In the genomic region with DNA sequence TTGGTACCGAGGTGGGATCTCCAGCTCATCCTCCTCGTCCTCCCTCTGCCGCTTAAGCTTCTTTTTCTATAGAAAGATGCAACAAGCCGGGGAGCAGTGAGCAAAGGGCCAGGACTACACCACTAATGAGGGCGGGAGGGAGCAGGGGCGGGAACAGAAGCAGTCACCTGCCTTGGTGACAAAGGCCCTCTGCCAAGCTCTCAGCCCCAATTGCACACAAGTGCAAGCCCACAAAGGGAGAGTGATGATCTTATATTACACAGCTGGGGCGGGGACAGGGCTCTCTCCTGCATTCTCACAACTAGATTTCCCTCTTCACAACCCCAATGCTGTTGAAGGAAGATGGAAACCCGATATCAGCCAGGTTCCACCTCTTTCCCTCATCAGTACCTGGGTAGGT, we compare ENCODE assay signal across 32 mouse cellular contexts.
"Had no signal": no experiment of that assay in that cellular context is flagged by ENCODE, and none has a peak within 500 bp of the region (broad histone marks: within the 10 kb centered on the region; RNA-seq: fewer than 3 reads in every experiment).

No protein-coding gene starts in this region.

- H3K4me3 ChIP-seq: limb, embryonic 10.5 days; limb, embryonic 12.5 days; limb, embryonic 13.5 days; limb, embryonic 15.5 days; liver, embryonic 12.5 days; liver, embryonic 13.5 days; liver, embryonic 15.5 days; lung, embryonic 15.5 days; megakaryocyte, embryonic 14.5 days; midbrain, embryonic 10.5 days; midbrain, embryonic 12.5 days; midbrain, embryonic 13.5 days; midbrain, embryonic 15.5 days; myocyte; neural tube, embryonic 12.5 days had no signal

- ATAC-seq: liver, embryonic 12.5 days; liver, postnatal 0 days; lung, postnatal 0 days; midbrain, embryonic 13.5 days; midbrain, embryonic 15.5 days; midbrain, embryonic 16.5 days had no signal

- H3K9me3 ChIP-seq: limb, embryonic 10.5 days; limb, embryonic 12.5 days; limb, embryonic 13.5 days; limb, embryonic 15.5 days; liver, embryonic 12.5 days; liver, embryonic 13.5 days; liver, embryonic 15.5 days; lung, embryonic 15.5 days; megakaryocyte, embryonic 14.5 days; midbrain, embryonic 10.5 days; midbrain, embryonic 12.5 days; midbrain, embryonic 13.5 days; midbrain, embryonic 15.5 days; neural tube, embryonic 12.5 days had no signal

- H3K4me1 ChIP-seq: limb, embryonic 10.5 days; limb, embryonic 12.5 days; limb, embryonic 13.5 days; limb, embryonic 15.5 days; liver, embryonic 12.5 days; liver, embryonic 13.5 days; liver, embryonic 15.5 days; lung, embryonic 15.5 days; midbrain, embryonic 10.5 days; midbrain, embryonic 12.5 days; midbrain, embryonic 13.5 days; midbrain, embryonic 15.5 days; neural tube, embryonic 12.5 days had no signal

- H3K4me2 ChIP-seq: limb, embryonic 12.5 days; limb, embryonic 13.5 days; limb, embryonic 15.5 days; liver, embryonic 11.5 days; liver, embryonic 12.5 days; liver, embryonic 13.5 days; liver, embryonic 15.5 days; lung, embryonic 14.5 days; lung, embryonic 15.5 days; midbrain, embryonic 11.5 days; midbrain, embryonic 12.5 days; midbrain, embryonic 13.5 days; midbrain, embryonic 15.5 days; neural tube, embryonic 12.5 days had no signal

- H3K27me3 ChIP-seq: limb, embryonic 12.5 days; limb, embryonic 13.5 days; limb, embryonic 15.5 days; liver, embryonic 12.5 days; liver, embryonic 13.5 days; liver, embryonic 15.5 days; lung, embryonic 15.5 days; megakaryocyte, embryonic 14.5 days; midbrain, embryonic 12.5 days; midbrain, embryonic 13.5 days; midbrain, embryonic 15.5 days; neural tube, embryonic 12.5 days had no signal

- H3K27ac ChIP-seq: limb, embryonic 10.5 days; limb, embryonic 12.5 days; limb, embryonic 13.5 days; limb, embryonic 15.5 days; liver, embryonic 12.5 days; liver, embryonic 13.5 days; liver, embryonic 14.5 days; liver, embryonic 15.5 days; lung, embryonic 15.5 days; macrophage; midbrain, embryonic 10.5 days; midbrain, embryonic 12.5 days; midbrain, embryonic 13.5 days; midbrain, embryonic 15.5 days; neural tube, embryonic 12.5 days had no signal

- DNase-seq: left cerebral cortex, postnatal 4 days; liver; liver, embryonic 13.5 days; liver, postnatal 0 days; lung, adult 18-20 months; lung, adult 2 months; lung, embryonic 14.5 days; lung, postnatal 10 days; lung, postnatal 14 days; lung, postnatal 36 days; lung, postnatal 4 days; midbrain, embryonic 14.5 days had no signal

- H3K9ac ChIP-seq: limb, embryonic 12.5 days; limb, embryonic 13.5 days; limb, embryonic 15.5 days; liver, embryonic 12.5 days; liver, embryonic 13.5 days; liver, embryonic 14.5 days; liver, embryonic 15.5 days; liver, postnatal 0 days; lung, embryonic 14.5 days; lung, embryonic 15.5 days; midbrain, embryonic 12.5 days; midbrain, embryonic 13.5 days; midbrain, embryonic 15.5 days; neural tube, embryonic 12.5 days had no signal
